Mouse (Mus musculus) testis, adult 2 months (tissue): ENCODE data around the gene Gm20458. TPM values are rescaled to one million over a fixed set of nuclear protein-coding genes. Genes with fewer than 3 reads are reported as not detected.
A peak's percentile ranks its signal among the peaks of the same experiment; 100 is the strongest.

Experiments used
- H3K27ac ChIP-seq: fragments of 200-500 bp; 2 replicates; pipeline ENCODE4 v1.5.1; 2012; ENCODE audit warnings: low read depth, low read length; ENCODE audit not compliant: control insufficient read depth, insufficient read depth
- H3K27me3 ChIP-seq: fragments of 200-500 bp; 2 replicates; pipeline ENCODE4 v1.6.1; 2012; ENCODE audit warnings: mild to moderate bottlenecking, low read length, moderate library complexity; ENCODE audit not compliant: control insufficient read depth, insufficient read depth
- H3K36me3 ChIP-seq: fragments of 200-500 bp; 2 replicates; pipeline ENCODE4 v1.6.1; 2012; ENCODE audit warnings: mild to moderate bottlenecking, low read length; ENCODE audit not compliant: control insufficient read depth, insufficient read depth
- H3K4me1 ChIP-seq: fragments of 200-500 bp; 2 replicates; pipeline ENCODE4 v1.6.1; 2012; ENCODE audit warnings: low read length; ENCODE audit not compliant: control insufficient read depth, insufficient read depth
- H3K4me3 ChIP-seq: fragments of 200-500 bp; 2 replicates; pipeline ENCODE4 v1.5.1; 2012; ENCODE audit warnings: low read depth, mild to moderate bottlenecking, low read length, moderate library complexity, mixed read lengths; ENCODE audit not compliant: control insufficient read depth
- CTCF ChIP-seq: fragments of 200-500 bp; IDR thresholded peaks from 2 replicates; pipeline ENCODE4 v1.5.1; 2012; ENCODE audit warnings: low read depth, mild to moderate bottlenecking, inconsistent platforms, low read length, moderate library complexity; ENCODE audit not compliant: control insufficient read depth, insufficient read depth, insufficient replicate concordance
- POLR2A ChIP-seq: fragments of 200-500 bp; IDR thresholded peaks from 2 replicates; pipeline ENCODE4 v1.6.1; 2012; ENCODE audit warnings: low read depth, mild to moderate bottlenecking, inconsistent platforms, low read length, moderate library complexity; ENCODE audit not compliant: control insufficient read depth
- polyA plus RNA-seq: library from polyadenylated mRNA; depleted of rRNA; stranded (reverse); fragments of >200 nt; gene quantifications from 2 replicates; pipeline ENCODE4 v1.2.3, GENCODE M21; 2012

Gm20458 gene
- polyA plus RNA-seq, 1 experiment, result 5.0 TPM

DNA sequence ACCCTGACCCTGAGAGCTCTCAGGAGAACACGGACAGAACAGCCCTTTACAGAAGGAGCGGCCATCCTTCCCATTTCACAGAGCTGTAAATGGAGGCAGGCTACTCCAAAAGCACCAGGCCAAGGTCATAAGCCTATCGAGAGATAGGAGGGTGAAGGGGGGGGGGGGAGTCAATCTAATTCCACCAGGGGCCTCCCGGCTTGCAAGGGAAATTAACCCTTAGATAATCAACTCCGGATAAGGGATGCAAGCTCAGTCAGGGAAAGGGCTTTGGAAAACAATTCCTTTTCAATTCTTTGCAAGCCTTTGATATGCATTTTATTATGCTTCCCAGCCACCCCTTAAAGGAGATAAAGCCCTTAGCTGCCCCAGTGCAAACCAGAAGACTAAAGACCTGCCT, 32.3 kb upstream of the Gm20458 start:
- TF ChIP-seq POLR2A, result no peak
- TF ChIP-seq CTCF, result no peak
- Histone ChIP-seq H3K36me3 (no peaks in the 10 kb centered on the region), H3K27me3 (no peaks in the 10 kb centered on the region), H3K27ac (no peak overlapping the region), H3K4me3 (no peak overlapping the region), H3K4me1 (peaks cover 24% of the 10 kb centered on the region)

DNA sequence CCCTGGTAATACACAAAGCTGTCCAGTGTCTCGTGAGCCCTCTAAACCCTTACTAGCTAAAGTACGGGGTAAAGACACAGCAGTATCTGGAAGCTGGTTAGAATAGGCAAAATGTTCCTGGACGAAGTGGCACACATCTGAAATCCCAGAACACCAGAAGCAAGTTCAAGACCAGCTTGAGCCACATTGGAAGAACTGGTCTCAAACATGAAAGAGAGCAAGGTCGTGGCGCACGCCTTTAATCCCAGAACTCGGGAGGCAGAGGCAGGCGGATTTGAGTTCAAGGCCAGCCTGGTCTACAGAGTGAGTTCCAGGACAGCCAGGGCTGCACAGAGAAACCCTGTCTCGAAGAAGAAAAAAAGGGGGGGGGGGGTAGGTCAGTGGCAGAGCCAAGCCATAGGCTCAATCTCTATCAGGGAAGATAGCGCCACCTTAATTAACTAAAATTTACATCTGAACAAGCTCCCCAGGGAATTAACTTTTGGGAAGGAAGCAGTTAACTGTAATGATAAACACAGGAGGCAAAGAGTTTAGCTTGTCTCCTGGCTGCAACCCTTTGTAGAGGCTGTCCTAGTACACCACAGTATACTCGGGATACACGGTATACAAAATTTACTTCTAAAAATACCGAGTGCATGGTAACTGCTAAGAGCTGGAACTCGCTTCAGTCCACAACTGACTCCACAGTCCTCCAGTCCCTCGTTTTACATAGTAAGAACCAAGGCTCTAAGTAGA, 30.7 kb upstream of the Gm20458 start:
- Histone ChIP-seq H3K27ac (peak overlapping the region; percentile 82), H3K4me1 (peaks cover 24% of the 10 kb centered on the region), H3K36me3 (no peaks in the 10 kb centered on the region), H3K4me3 (no peak overlapping the region), H3K27me3 (no peaks in the 10 kb centered on the region)
- TF ChIP-seq POLR2A (no peak), CTCF (no peak)

- Histone ChIP-seq H3K4me3 (peak overlapping the region; percentile 42), H3K27ac (peak overlapping the region; percentile 82)
These were observed 30.1 kb upstream of the Gm20458 start for GRCm38 (mm10) chr2:164430697-164431096.

DNA sequence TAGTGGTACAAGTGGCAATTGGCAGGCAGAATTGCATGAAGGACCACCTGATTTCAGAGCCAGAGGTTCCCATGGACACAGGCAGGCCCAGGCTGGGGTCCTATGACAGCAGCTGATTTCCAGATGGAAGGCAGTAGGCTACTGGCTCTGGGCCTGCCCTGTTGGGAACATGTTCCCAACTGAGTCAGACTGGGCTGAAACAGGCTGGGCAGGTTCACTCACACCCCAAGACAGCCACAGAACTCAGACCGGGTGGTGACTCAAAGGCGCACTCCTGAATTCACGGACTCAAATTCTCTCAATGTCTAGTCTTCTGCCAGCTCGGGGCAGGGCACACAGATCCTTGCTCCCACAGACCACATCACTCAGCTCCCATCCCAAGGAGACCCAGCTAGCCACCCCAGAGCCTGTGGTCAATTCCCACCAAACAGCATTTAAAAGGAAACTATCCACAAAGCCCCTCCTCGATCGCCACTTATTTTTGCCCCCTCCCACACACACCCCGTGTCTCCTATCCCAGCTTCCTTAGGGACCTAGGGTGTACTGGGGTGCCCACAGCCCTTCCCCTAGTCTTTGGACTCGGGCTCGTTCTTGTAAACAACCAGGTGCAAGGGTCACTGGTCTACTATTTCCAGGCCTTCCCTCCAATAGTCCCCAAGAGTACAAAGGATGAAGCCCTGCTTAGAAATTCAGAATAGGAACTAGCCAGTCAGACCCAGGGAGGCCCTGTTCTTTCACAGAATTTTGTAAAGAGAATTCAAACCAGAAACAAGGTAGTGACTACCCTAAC, 28.9 kb upstream of the Gm20458 start:
- Histone ChIP-seq H3K27me3 (no peaks in the 10 kb centered on the region), H3K4me1 (peaks cover 24% of the 10 kb centered on the region), H3K27ac (no peak overlapping the region), H3K36me3 (no peaks in the 10 kb centered on the region), H3K4me3 (no peak overlapping the region)
- no peak for TF ChIP-seq CTCF
- no peak for TF ChIP-seq POLR2A

More at GRCm38 (mm10) chr2:164430697-164431096, 30.1 kb upstream of the Gm20458 start:
- Histone ChIP-seq H3K27me3 (no peaks in the 10 kb centered on the region), H3K4me1 (peaks cover 24% of the 10 kb centered on the region), H3K36me3 (no peaks in the 10 kb centered on the region)
- TF ChIP-seq CTCF (no peak), POLR2A (no peak)

DNA sequence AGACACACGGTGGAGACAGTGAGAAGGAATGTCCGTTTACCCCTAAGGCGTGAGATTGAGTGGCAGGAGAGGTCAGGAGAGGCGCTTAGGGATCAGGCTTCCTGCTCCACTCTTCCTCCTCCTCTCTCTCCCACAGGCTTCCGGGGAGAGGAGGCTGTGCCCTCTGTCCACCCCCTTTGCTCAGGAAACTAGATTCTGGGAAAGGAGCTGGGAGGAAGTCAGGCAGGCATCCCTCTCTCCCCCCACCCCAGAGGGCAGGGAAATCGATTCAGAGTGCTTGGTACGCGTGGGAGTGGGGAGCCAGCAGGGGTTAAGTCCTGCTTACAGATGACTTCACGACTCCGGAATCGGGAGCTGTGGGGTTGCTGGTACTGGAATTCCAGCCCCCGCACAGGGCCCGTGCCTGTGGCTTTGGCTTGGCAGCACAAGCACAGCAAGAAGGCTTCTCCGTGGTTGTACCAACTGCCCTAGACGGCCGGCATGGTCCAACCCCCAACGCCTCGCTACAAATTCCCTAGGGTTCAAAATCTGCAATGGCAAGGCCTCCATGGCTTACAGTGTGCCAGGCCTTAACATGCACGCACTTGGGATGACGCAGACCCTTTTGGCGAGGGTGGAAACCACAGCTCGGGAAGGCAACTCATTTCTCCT, 28.1 kb upstream of the Gm20458 start:
- H3K36me3 ChIP-seq, result no peaks in the 10 kb centered on the region
- no peaks in the 10 kb centered on the region for H3K27me3 ChIP-seq
- no peak overlapping the region for H3K4me3 ChIP-seq
- H3K4me1 ChIP-seq, result peaks cover 24% of the 10 kb centered on the region
- H3K27ac ChIP-seq, result no peak overlapping the region; the same call in none of the 2 replicates
- no peak for TF ChIP-seq POLR2A
- no peak for TF ChIP-seq CTCF

GRCm38 (mm10) chr2:164433278-164433895, 27.4 kb upstream of the Gm20458 start:
- TF ChIP-seq CTCF, result no peak
- TF ChIP-seq POLR2A, result no peak
- Histone ChIP-seq H3K4me1 (peaks cover 24% of the 10 kb centered on the region), H3K36me3 (no peaks in the 10 kb centered on the region), H3K4me3 (no peak overlapping the region), H3K27ac (no peak overlapping the region; the same call in 1 of the 2 replicates), H3K27me3 (no peaks in the 10 kb centered on the region)

DNA sequence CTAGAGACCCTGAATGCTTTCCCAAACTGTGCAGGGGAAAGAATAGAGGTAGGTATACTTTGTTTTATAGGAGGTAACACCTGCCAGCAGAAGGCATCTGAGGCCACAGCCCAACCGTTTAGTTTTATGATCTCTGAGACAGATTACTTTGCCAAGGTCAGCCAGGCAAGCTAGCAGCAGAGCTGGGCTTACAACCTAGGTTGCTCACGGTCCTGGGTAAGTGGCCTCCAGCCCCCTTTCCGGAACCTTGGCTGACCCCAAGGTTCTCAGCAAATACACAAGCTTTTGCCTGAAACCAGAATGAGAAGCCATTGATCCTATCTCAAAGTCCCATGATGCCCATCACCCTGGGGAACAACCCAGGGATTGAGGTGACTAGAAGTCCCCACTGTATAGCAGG, 26.1 kb upstream of the Gm20458 start:
- Histone ChIP-seq H3K27ac (no peak overlapping the region), H3K4me3 (no peak overlapping the region), H3K4me1 (peaks cover 26% of the 10 kb centered on the region), H3K36me3 (no peaks in the 10 kb centered on the region), H3K27me3 (no peaks in the 10 kb centered on the region)
- TF ChIP-seq POLR2A (no peak), CTCF (no peak)
